Mouse (Mus musculus): ENCODE measurements around the gene Rtn4rl1. TPM values are rescaled to one million over a fixed set of nuclear protein-coding genes. Genes with fewer than 3 reads are reported as not detected.

The Rtn4rl1 gene
- polyA plus RNA-seq (2015; fragmentation: Nextera tagmentation; extraction: Ambion mirVana): 4.9 and 5.8 TPM in 2 replicates

- H3K4me1 ChIP-seq: peaks cover 43% of the 10 kb centered on the region
- ATAC-seq (ENCODE audit: insufficient number of reproducible peaks, low FRiP score, low TSS enrichment, low read depth): no peak
- H3K4me3 ChIP-seq: peak within 1 kb of the TSS; percentile 57
- peak within 1 kb of the TSS; percentile 96 for H3K4me2 ChIP-seq
- WGBS: under 1% methylated on average over 78 of the region's 84 CpGs
- no peaks in the 10 kb centered on the region for H3K9me3 ChIP-seq
- peak within 1 kb of the TSS; percentile 43; the same call in 1 of the 2 replicates for H3K27ac ChIP-seq
- H3K27me3 ChIP-seq: peaks cover 58% of the 10 kb centered on the region
- H3K9ac ChIP-seq: peak within 1 kb of the TSS; percentile 46; the same call in 1 of the 2 replicates
- no peaks in the 10 kb centered on the region for H3K36me3 ChIP-seq
These were observed at the start of gene Rtn4rl1 for GRCm38 (mm10) chr11:75193256-75194071. Rtn4rl1 (plus strand) TSS chr11:75193783.

GRCm38 (mm10) chr11:75145841-75146240, 47.7 kb upstream of the Rtn4rl1 start:
- Histone ChIP-seq H3K9me3 (no peaks in the 10 kb centered on the region), H3K4me2 (no peak overlapping the region), H3K4me1 (peaks cover 52% of the 10 kb centered on the region), H3K27ac (peak overlapping the region; percentile 11; the same call in 1 of the 2 replicates), H3K36me3 (peaks cover 31% of the 10 kb centered on the region), H3K4me3 (no peak overlapping the region), H3K27me3 (no peaks in the 10 kb centered on the region), H3K9ac (no peak overlapping the region)
- 80% methylated on average over 2 of the region's 2 CpGs for WGBS
- no peak for ATAC-seq (ENCODE audit: insufficient number of reproducible peaks, low FRiP score, low TSS enrichment, low read depth)

GRCm38 (mm10) chr11:75147106-75147845, 46.3 kb upstream of the Rtn4rl1 start:
- no peaks in the 10 kb centered on the region for H3K27me3 ChIP-seq
- WGBS: 5% methylated on average over 11 of the region's 11 CpGs
- H3K27ac ChIP-seq: peak overlapping the region; percentile 86
- no peaks in the 10 kb centered on the region for H3K9me3 ChIP-seq
- ATAC-seq (ENCODE audit: insufficient number of reproducible peaks, low FRiP score, low TSS enrichment, low read depth): peak; percentile 82
- H3K4me3 ChIP-seq: no peak overlapping the region
- H3K4me1 ChIP-seq: peaks cover 38% of the 10 kb centered on the region
- H3K4me2 ChIP-seq: peak overlapping the region; percentile 10; the same call in 1 of the 2 replicates
- H3K9ac ChIP-seq: no peak overlapping the region
- H3K36me3 ChIP-seq: peaks cover 33% of the 10 kb centered on the region

- Histone ChIP-seq H3K4me3 (no peak overlapping the region), H3K9me3 (no peaks in the 10 kb centered on the region), H3K9ac (no peak overlapping the region), H3K36me3 (peaks cover 33% of the 10 kb centered on the region), H3K27me3 (no peaks in the 10 kb centered on the region), H3K4me2 (peak overlapping the region; percentile 10; the same call in 1 of the 2 replicates), H3K27ac (peak overlapping the region; percentile 86), H3K4me1 (peaks cover 34% of the 10 kb centered on the region)
- 9% methylated on average over 3 of the region's 3 CpGs for WGBS
- ATAC-seq (ENCODE audit: insufficient number of reproducible peaks, low FRiP score, low TSS enrichment, low read depth): peak; percentile 83
These were observed 45.8 kb upstream of the Rtn4rl1 start for GRCm38 (mm10) chr11:75147846-75148168.

- Histone ChIP-seq H3K36me3 (peaks cover 35% of the 10 kb centered on the region), H3K4me2 (no peak overlapping the region), H3K27me3 (no peaks in the 10 kb centered on the region), H3K9me3 (no peaks in the 10 kb centered on the region), H3K4me1 (peaks cover 37% of the 10 kb centered on the region), H3K27ac (peak overlapping the region; percentile 86), H3K4me3 (no peak overlapping the region), H3K9ac (no peak overlapping the region)
- WGBS: 77% methylated on average over 10 of the region's 11 CpGs
- ATAC-seq (ENCODE audit: insufficient number of reproducible peaks, low FRiP score, low TSS enrichment, low read depth): no peak
These were observed 45.1 kb upstream of the Rtn4rl1 start for GRCm38 (mm10) chr11:75148332-75149035.

- Histone ChIP-seq H3K27me3 (no peaks in the 10 kb centered on the region), H3K9ac (no peak overlapping the region), H3K27ac (no peak overlapping the region), H3K36me3 (peaks cover 21% of the 10 kb centered on the region), H3K9me3 (no peaks in the 10 kb centered on the region), H3K4me3 (no peak overlapping the region), H3K4me2 (no peak overlapping the region), H3K4me1 (peaks cover 39% of the 10 kb centered on the region)
- WGBS: 74% methylated on average over 1 of the region's 1 CpGs
- no peak for ATAC-seq (ENCODE audit: insufficient number of reproducible peaks, low FRiP score, low TSS enrichment, low read depth)
These were observed 43.2 kb upstream of the Rtn4rl1 start for GRCm38 (mm10) chr11:75150346-75150745.

GRCm38 (mm10) chr11:75152603-75153557, 40.7 kb upstream of the Rtn4rl1 start:
- Histone ChIP-seq H3K4me1 (peaks cover 37% of the 10 kb centered on the region), H3K9ac (no peak overlapping the region), H3K27ac (no peak overlapping the region), H3K9me3 (no peaks in the 10 kb centered on the region), H3K27me3 (no peaks in the 10 kb centered on the region), H3K4me2 (no peak overlapping the region), H3K4me3 (no peak overlapping the region), H3K36me3 (peaks cover 21% of the 10 kb centered on the region)
- 72% methylated on average over 18 of the region's 18 CpGs for WGBS
- ATAC-seq (ENCODE audit: insufficient number of reproducible peaks, low FRiP score, low TSS enrichment, low read depth): no peak

- Histone ChIP-seq H3K27ac (no peak overlapping the region), H3K4me1 (peaks cover 31% of the 10 kb centered on the region), H3K4me2 (no peak overlapping the region), H3K4me3 (no peak overlapping the region), H3K27me3 (no peaks in the 10 kb centered on the region), H3K36me3 (peaks cover 22% of the 10 kb centered on the region), H3K9me3 (no peaks in the 10 kb centered on the region), H3K9ac (no peak overlapping the region)
- ATAC-seq (ENCODE audit: insufficient number of reproducible peaks, low FRiP score, low TSS enrichment, low read depth): no peak
- 60% methylated on average over 6 of the region's 6 CpGs for WGBS
These were observed 39.5 kb upstream of the Rtn4rl1 start for GRCm38 (mm10) chr11:75154053-75154585.

GRCm38 (mm10) chr11:75155985-75156384, 37.6 kb upstream of the Rtn4rl1 start:
- no peak overlapping the region for H3K9ac ChIP-seq
- H3K36me3 ChIP-seq: peaks cover 25% of the 10 kb centered on the region
- peak overlapping the region; percentile 50 for H3K27ac ChIP-seq
- ATAC-seq (ENCODE audit: insufficient number of reproducible peaks, low FRiP score, low TSS enrichment, low read depth): no peak
- WGBS: 41% methylated on average over 6 of the region's 6 CpGs
- H3K4me2 ChIP-seq: no peak overlapping the region
- no peaks in the 10 kb centered on the region for H3K9me3 ChIP-seq
- peaks cover 34% of the 10 kb centered on the region for H3K4me1 ChIP-seq
- H3K4me3 ChIP-seq: no peak overlapping the region
- H3K27me3 ChIP-seq: no peaks in the 10 kb centered on the region

GRCm38 (mm10) chr11:75156416-75156815, 37.2 kb upstream of the Rtn4rl1 start:
- Histone ChIP-seq H3K36me3 (peaks cover 28% of the 10 kb centered on the region), H3K27me3 (no peaks in the 10 kb centered on the region), H3K9me3 (no peaks in the 10 kb centered on the region), H3K4me2 (no peak overlapping the region), H3K4me3 (no peak overlapping the region), H3K4me1 (peaks cover 37% of the 10 kb centered on the region), H3K27ac (peak overlapping the region; percentile 50; the same call in 1 of the 2 replicates), H3K9ac (no peak overlapping the region)
- WGBS: 36% methylated on average over 5 of the region's 5 CpGs
- ATAC-seq (ENCODE audit: insufficient number of reproducible peaks, low FRiP score, low TSS enrichment, low read depth): no peak

Data from limb, embryonic 15.5 days (tissue).